ENCODE assay signal across 20 mouse cellular contexts in the genomic region with DNA sequence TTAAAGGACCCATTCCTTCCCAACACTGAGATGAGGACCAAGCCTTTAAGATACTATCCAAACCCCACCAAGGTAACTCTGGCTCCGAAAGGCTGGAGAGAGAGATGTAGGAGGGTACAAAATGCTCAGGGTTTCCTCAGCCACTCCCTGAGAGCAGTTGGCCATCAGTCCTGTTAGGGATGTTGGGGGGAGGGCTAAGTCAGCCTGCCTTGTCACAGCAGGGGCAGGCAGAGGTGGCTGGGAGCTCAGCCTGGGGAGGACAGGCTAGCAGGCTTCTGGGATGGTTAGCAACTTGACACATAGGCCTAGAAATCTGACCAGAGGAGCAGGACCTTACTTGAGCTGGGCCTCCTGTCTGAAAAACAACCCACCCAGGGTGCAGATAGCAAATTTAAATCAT.
"Had no signal": no experiment of that assay in that cellular context is flagged by ENCODE, and none has a peak within 500 bp of the region (broad histone marks: within the 10 kb centered on the region; RNA-seq: fewer than 3 reads in every experiment).

No protein-coding gene starts in this region.

- H3K9ac ChIP-seq: limb, embryonic 13.5 days; liver, embryonic 13.5 days; lung, embryonic 14.5 days; midbrain, embryonic 12.5 days; midbrain, embryonic 15.5 days; neural tube, embryonic 13.5 days; stomach, embryonic 15.5 days had no signal

- H3K27me3 ChIP-seq: limb, embryonic 13.5 days; liver, embryonic 13.5 days; midbrain, embryonic 12.5 days; midbrain, embryonic 15.5 days; neural tube, embryonic 13.5 days; stomach, embryonic 15.5 days had no signal

- DNase-seq: kidney, adult 18-20 months; kidney, adult 9 months; kidney, postnatal 14 days; kidney, postnatal 4 days; layer of hippocampus, adult 9-11 months; liver, embryonic 13.5 days; lung, embryonic 14.5 days; retina, postnatal 1 day; right cerebral cortex, postnatal 25 days; spleen, adult 18-20 months; thymus, postnatal 36 days had no signal

- H3K27ac ChIP-seq: left cerebral cortex, adult 2 months; limb, embryonic 13.5 days; liver, embryonic 13.5 days; macrophage; midbrain, embryonic 12.5 days; midbrain, embryonic 15.5 days; neural tube, embryonic 13.5 days; stomach, embryonic 15.5 days had no signal

- H3K4me2 ChIP-seq: limb, embryonic 13.5 days; liver, embryonic 13.5 days; lung, embryonic 14.5 days; midbrain, embryonic 12.5 days; midbrain, embryonic 15.5 days; neural tube, embryonic 13.5 days; stomach, embryonic 15.5 days had no signal

- H3K4me3 ChIP-seq: left cerebral cortex, adult 2 months; limb, embryonic 13.5 days; liver, embryonic 13.5 days; midbrain, embryonic 12.5 days; midbrain, embryonic 15.5 days; neural tube, embryonic 13.5 days; stomach, embryonic 15.5 days had no signal

- H3K9me3 ChIP-seq: limb, embryonic 13.5 days; liver, embryonic 13.5 days; midbrain, embryonic 12.5 days; midbrain, embryonic 15.5 days; neural tube, embryonic 13.5 days; stomach, embryonic 15.5 days had no signal

- ATAC-seq: intestine, embryonic 16.5 days; lung, postnatal 0 days; midbrain, embryonic 15.5 days had no signal
